Mouse (Mus musculus): ENCODE results near the gene Armt1.

DNA sequence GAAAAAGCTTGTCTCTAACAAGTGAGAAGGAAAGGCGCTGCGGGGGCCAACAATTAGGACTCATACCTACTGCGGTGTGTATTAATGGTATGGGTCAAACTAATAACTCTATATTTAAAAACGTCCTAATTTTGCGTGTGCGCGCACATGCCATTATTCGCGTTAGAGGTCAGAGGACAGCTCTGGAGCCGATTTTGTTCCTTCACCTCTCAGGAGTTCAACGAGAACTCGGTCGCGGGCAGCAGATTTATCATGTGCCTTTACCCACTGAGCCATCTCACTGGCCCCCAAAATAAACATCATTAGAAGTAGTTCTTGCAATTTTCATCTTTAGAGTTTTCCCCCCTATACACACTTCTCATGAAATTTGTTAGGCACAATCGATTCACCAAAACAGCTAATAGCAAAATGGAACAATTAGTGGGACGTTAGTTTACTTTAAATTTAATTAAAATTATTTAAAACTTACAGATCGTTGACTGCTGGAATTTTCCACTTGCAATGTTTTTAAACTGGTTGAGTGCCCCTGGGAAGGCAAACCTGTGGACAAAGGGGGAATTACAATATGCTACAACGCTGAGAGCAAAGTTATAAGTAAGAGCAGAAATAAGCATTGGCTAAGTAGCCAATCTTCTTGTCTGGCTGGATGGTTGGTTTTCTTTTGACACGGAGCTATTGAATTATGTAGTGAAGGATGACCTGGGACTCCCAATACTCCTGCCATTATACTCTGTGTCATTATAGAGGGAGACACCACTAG, 909 bp downstream of the Armt1 start:
- TF ChIP-seq CTCF (IDR thresholded peaks at IDR 0.05; ENCODE audit: low read depth) (peak; percentile 17; the same call in 1 of the 2 replicates), EP300 (IDR thresholded peaks at IDR 0.05; ENCODE audit: low read depth) (no peak)

Data from liver, embryonic 14.5 days (tissue).